Mouse (Mus musculus) CD4-positive, CD25-positive, alpha-beta regulatory T cell, adult 4 months (primary cell): ENCODE measurements around the gene Itsn1. TPM values are rescaled to one million over a fixed set of nuclear protein-coding genes. Genes with fewer than 3 reads are reported as not detected.

Source experiments
- ATAC-seq: one replicate; pipeline ENCODE4 v1.8.0; 2017
- polyA plus RNA-seq, 2 experiments: library from polyadenylated mRNA; unstranded; fragments of 100-300 nt; shearing (Covaris generic); gene quantifications; one replicate each; pipeline ENCODE4 v1.2.1; 2017

The Itsn1 gene
- polyA plus RNA-seq, 2 experiments from 2014 or later, result 2.1 to 2.4 TPM

DNA sequence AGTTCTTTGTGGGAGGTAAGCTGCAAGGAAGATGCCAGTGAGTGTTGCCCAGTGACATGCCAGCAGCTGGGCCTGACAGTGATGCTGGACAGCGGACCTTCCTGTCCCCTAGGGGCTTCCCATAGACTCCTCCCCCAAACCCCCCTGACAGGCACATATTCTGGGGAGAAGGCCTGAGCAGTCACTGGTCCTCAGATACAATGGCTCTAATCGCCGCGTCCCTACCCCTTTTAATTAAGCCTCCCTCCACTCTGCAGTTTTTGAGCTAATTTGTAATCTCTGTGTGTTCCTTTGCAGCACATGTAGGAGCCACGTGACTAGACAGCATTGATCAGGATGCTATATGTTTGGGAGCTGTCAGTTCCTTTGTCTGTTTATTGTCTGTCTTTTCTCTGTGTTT is 41.6 kb downstream of the Itsn1 start:
- ATAC-seq, result no peak

DNA sequence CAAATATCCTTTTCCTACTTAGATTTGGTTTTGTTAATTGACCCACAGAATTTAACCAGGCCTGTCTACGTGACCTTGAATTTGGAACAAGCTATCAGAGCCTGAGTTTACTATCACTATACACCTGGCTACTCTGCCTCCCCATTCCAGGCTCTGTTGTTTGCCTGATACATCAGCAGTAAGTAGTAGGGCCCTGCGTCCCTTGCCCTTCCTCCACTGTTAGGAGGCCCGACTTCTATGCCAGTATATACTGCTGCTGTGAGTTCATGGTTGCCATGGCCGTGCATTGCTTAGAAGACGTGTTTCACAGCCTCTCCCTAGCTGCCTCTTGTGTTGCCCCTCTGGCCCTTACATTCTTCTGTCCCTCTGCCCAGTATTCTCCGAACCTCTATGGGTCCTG is 42.3 kb downstream of the Itsn1 start:
- no peak for ATAC-seq

DNA sequence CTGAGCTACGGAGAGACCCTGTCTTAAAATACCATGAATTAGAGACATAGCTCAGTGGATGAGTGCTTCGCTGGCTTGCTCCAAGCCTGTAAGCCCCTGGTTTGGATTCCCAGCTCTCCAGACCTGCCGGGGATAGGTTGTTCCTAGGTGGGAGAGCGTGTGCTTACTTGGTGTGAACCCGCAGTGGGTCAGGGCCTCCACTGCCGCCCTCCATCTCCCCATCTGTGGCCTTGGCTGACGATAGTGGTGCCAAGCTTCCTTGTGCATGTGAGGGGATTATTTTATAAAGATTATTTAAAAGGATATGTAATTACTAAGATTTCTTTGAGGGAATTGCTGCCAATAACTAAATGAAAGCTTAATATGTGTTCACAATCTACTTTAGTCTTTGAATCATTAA is 43.5 kb downstream of the Itsn1 start:
- ATAC-seq, result no peak

DNA sequence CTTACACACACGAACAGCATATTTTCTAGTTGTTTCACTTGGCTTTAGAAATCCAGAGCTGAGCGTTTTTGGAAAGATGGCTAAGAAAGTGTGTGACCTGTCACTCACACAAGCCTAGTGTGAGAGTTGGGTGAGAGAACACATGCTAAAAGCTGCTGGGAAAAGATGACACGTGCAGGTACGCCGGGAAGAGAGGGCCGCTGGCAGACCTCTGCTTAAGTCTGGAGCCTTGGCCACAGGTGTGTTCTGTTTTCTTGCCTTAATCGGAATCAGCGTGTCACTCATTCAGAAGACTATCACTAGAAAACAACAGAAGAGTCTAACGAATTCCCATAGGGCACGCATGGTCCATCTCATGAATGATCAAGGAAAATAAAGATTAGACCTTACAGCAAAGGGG is 50.5 kb downstream of the Itsn1 start:
- ATAC-seq, result no peak

GRCm38 (mm10) chr16:91780151-91780550 is 51.1 kb downstream of the Itsn1 start:
- no peak for ATAC-seq

- ATAC-seq, result peak; percentile 87
Observed at GRCm38 (mm10) chr16:91780826-91781225, 51.7 kb downstream of the Itsn1 start.

GRCm38 (mm10) chr16:91783191-91783590 is 54.1 kb downstream of the Itsn1 start:
- no peak for ATAC-seq

DNA sequence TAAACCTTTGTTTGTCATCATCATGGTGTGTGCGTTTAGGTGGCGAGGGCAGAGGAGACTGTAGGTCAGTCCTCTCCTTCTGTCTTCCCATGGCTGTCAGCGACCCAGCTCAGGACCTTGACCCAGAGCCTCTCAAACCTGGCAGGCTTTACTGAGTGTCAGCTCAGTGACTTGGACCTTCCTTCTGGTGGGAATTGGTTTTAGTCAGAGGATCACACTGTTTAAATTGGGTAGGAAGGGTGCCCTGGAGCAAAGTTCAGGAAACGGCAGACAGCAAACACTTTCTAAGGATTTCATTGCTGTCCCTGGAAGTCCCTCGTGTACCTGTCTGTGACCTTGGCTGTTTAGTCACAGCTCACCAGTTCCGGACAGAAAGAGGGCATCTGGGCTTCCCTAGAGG is 55.2 kb downstream of the Itsn1 start:
- no peak for ATAC-seq

DNA sequence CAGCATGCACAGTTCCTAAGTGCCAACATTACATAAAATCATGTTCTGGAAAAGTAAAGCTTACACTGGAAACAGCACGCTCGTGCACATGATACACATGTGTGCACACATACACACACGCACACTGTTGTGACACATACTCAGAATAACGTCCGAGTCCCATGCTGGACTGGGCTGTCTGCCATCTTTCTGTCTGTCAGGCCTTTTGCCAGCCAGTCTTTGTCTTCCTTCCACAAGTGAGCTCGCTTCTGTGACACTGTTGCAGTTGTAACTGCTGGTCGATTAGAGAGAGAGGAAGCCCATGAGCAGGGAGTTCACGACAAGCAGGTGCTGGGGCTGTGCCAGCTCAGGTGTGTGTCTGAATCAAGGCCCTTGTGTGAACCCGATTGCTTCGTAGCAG is 57.3 kb downstream of the Itsn1 start:
- ATAC-seq, result no peak

DNA sequence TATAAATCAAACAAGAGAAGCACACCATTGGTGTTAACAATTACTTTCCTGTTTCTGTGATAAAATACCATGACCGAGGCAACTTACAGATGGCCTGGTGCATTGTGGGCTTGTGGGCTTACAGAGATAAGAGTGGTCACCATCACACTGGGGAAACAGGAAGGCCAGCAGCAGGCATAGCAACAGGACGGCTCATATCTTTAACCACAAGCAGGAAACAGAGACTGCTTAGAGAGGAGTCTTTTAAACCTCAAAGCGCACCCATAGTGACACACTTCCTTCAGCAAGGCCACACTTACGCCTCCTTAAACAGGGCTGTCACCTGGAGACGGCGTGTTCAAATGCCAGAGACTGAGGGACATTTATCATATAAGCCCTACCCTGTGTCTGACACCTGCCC is 60.6 kb downstream of the Itsn1 start:
- peak; percentile 91 for ATAC-seq

GRCm38 (mm10) chr16:91792477-91793196 is 63.6 kb downstream of the Itsn1 start:
- no peak for ATAC-seq

DNA sequence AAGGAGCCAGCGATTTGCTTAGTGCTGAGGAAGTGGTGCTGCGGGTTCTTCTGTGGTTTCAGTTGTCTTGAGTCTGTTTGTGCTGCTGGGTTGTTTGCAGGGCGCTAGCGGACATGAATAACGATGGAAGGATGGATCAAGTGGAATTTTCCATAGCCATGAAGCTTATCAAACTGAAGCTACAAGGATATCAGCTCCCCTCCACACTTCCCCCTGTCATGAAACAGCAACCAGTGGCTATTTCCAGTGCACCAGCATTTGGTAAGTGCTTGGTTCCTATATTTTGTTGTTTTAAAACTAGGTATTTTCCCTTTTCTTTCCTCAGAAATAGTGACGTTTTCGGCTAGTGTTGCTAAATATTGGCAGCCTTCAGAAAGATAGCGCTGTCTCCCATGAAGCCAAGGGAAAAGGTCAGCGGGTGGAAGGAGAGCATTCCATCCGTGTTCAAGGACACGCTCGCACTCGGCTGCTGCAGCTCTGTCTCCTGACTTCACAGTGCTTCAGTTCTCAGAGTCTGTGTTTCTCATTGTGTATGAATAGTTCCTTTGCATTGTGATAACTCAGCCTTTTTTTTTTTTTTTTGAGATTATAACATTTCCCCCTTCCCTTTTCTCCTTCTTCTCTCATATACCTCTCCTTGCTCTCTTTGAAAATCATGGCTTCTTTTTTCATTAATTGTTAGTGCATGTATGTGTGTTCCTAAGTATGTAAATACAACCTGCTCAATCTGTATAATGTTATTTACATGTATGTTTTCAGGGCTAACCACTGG is 64.6 kb downstream of the Itsn1 start:
- ATAC-seq, result no peak

GRCm38 (mm10) chr16:91794306-91794705 is 65.2 kb downstream of the Itsn1 start:
- ATAC-seq, result no peak

- ATAC-seq, result no peak
Observed at GRCm38 (mm10) chr16:91795044-91795443, 66.0 kb downstream of the Itsn1 start.

GRCm38 (mm10) chr16:91795606-91796005 is 66.5 kb downstream of the Itsn1 start:
- no peak for ATAC-seq

GRCm38 (mm10) chr16:91801426-91801825 is 72.3 kb downstream of the Itsn1 start:
- no peak for ATAC-seq

DNA sequence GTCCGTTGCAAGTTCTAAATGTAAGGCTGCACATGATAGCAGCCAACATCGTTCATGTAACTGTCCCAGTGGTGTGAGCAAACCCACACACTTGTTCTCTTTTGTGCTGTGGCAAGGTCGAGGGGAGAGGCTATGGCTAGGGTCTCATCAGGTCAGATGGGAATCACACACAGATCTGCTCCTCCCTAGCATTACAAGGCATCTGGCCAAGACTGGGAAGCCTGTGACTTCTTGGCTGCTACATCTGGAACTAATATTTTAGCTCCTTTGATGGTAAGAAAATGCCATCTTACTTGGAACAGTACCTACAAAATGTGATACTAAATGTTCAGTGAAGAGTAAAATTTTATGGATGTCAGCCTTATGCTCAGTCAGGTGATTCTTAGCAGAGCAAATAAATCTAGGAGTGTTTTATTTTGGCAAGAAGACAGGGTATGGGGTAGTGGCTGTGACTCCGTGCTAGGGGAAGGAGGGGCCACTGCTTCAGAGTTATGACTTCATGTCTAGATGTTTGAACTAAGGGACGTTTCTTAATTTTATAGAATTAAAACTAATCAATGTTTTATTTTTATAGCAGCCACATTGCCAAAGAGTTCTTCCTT is 73.5 kb downstream of the Itsn1 start:
- no peak for ATAC-seq

DNA sequence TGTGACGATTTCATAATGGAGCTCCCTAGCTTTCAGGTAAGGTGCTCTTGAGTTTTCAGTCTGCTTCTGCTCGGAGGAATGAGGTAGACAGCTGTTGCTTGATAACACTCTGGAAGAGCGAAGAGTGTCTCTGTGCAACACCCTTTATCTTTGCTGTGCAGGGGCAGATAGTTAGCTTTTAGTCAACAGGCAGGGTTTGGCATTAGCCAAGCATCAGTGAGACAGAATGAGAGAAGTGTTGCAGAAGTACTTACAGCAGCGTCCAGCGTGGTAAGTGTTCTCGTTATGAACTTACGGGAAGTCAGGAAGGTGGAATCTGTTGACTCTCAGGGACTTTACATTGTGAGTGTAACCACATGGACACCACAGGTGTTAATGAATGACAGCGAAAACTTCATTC is 75.3 kb downstream of the Itsn1 start:
- no peak for ATAC-seq

DNA sequence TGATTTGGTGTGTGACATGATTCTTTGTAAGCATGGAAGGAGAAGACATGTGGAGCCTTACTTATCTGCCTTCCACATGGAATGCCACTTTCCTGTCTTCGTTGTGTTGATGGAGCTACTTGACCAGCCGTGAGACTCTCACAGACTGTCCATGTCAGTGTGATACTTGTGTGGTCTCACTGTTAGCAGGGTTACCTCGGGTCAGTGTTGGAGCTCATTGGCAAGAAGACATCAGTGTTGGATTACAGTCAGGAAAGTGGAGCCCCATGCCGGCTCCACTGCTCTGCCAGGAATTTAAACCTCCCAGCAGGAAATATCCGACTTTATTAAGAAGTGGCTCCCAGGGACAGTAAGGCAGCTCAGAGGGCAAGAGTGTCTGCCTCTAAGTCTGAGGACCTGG is 75.8 kb downstream of the Itsn1 start:
- ATAC-seq, result no peak

- ATAC-seq, result no peak
Observed at GRCm38 (mm10) chr16:91810235-91810634, 81.2 kb downstream of the Itsn1 start.

DNA sequence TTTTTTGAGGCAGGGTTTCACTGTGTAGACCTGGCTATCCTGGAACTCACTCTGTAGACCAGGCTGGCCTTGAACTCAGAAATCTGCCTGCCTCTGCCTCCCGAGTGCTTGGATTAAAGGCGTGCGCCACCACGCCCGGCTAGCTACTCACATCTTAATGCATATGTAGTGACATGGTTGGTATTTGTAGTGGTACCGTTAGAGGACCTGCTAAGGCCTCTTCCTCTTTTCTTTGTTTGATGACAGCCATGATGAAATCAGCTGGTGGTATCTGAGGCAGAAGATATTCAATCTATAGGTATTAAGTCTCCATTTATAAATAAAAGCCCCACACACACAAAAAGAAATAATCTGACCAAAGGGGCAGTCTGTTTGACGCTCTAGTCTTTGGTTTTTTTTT is 82.3 kb downstream of the Itsn1 start:
- ATAC-seq, result no peak

DNA sequence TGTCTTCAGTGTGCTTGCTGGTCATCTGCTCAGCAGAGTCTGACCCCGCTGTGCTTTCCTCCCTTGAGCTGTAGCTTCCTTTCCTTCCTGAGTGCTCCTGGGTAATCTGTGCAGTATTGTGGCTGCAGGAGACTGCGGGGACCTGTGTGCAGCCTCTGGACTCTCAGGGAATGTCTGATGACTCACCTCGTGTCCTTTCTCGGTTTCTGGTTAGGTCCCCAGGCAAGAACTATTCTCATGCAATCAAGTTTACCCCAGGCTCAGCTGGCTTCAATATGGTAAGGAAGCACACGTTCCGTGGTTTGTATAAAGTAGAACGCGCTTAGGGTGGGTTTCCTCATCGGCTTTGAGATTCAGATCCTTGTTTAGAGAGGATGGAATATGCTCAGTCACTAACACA is 82.8 kb downstream of the Itsn1 start:
- ATAC-seq, result no peak

DNA sequence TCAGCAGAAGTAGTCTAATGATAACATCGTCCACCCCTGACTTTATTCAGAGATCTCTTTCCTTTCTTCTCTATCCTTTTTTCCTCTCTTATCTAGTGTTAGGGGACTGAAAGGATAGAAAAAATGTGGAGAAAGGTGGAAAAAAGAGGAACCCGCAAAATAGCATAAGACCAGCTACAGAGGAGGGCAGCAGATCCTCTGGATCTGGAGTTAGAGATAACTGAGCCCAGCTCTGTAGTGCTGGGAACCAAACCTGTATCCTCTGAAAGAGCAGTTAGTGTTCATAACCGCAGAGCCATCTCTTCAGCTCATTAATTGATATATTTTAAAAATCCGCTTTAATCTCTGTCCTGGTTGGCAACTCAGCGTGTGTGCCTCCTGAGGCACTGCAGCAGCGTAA is 84.5 kb downstream of the Itsn1 start:
- no peak for ATAC-seq

DNA sequence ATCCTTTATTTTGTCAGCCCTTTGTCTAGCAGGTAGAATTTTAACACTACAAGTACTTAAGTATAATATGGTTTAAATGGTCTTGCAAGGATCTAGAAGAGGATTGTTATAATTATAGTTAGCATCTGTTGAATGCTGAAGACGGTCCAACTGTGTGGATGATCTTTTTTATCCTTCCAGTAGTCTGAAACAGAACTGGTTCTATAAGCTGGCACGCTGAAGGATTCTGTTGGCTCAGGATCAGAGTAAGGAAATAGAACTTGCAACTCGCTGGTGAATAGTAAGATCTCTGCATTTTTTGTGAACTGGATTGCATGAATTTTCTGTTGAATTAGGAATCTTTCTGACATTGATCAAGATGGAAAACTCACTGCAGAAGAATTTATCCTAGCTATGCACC is 86.0 kb downstream of the Itsn1 start:
- no peak for ATAC-seq
